Mouse (Mus musculus) spleen, adult 2 months (tissue): ENCODE results near the gene Ccn1. TPM values are rescaled to one million over a fixed set of nuclear protein-coding genes. Genes with fewer than 3 reads are reported as not detected.

Source experiments
- DNase-seq, 2 experiments: peaks; one replicate each; pipeline versions ENCODE4 v3.0.0 to v3.0.0-alpha.2; 2012 to 2021; ENCODE audit warnings: low spot score in 2 of 2, low read depth in 1 of 2
- H3K27ac ChIP-seq: fragments of 200-500 bp; 2 replicates; pipeline ENCODE4 v1.5.1; 2012; ENCODE audit warnings: low read length, inconsistent platforms; ENCODE audit not compliant: insufficient read depth
- H3K27me3 ChIP-seq: fragments of 200-500 bp; 2 replicates; pipeline ENCODE4 v1.6.1; 2012; ENCODE audit warnings: mild to moderate bottlenecking, moderate library complexity, low read length, inconsistent platforms; ENCODE audit not compliant: control insufficient read depth, insufficient read depth
- H3K36me3 ChIP-seq: fragments of 200-500 bp; 2 replicates; pipeline ENCODE4 v1.6.1; 2012; ENCODE audit warnings: mild to moderate bottlenecking, low read length, inconsistent platforms; ENCODE audit not compliant: control insufficient read depth, insufficient read depth
- H3K4me1 ChIP-seq: fragments of 200-500 bp; 2 replicates; pipeline ENCODE4 v1.6.1; 2011; ENCODE audit warnings: inconsistent platforms; ENCODE audit not compliant: control insufficient read depth, insufficient read depth, insufficient read length
- H3K4me3 ChIP-seq: fragments of 200-500 bp; 2 replicates; pipeline ENCODE4 v1.5.1; 2011; ENCODE audit warnings: mild to moderate bottlenecking, inconsistent platforms; ENCODE audit not compliant: insufficient read depth, insufficient read length; ENCODE audit errors: extremely low read depth
- CTCF ChIP-seq: fragments of 200-500 bp; IDR thresholded peaks from 2 replicates; pipeline ENCODE4 v1.5.1; 2011; ENCODE audit warnings: mild to moderate bottlenecking, inconsistent platforms; ENCODE audit not compliant: insufficient read depth, insufficient read length, insufficient replicate concordance; ENCODE audit errors: extremely low read depth
- POLR2A ChIP-seq: fragments of 200-500 bp; IDR thresholded peaks from 2 replicates; pipeline ENCODE4 v1.6.1; 2011; ENCODE audit warnings: low read depth, low read length, inconsistent platforms
- WGBS: fragments of 180-500 bp; shearing (Covaris S2); methylation state at CpG from one replicate; pipeline ENCODE4 v1.1.7; 2018; 5-methylcytosine and 5-hydroxymethylcytosine counted together
- polyA plus RNA-seq: library from polyadenylated mRNA; depleted of rRNA; stranded (reverse); fragments of >200 nt; gene quantifications from 2 replicates; pipeline ENCODE4 v1.2.3, GENCODE M21; 2012; rRNA removed

The Ccn1 gene
- 21.4 and 26.5 TPM in 2 replicates for polyA plus RNA-seq

DNA sequence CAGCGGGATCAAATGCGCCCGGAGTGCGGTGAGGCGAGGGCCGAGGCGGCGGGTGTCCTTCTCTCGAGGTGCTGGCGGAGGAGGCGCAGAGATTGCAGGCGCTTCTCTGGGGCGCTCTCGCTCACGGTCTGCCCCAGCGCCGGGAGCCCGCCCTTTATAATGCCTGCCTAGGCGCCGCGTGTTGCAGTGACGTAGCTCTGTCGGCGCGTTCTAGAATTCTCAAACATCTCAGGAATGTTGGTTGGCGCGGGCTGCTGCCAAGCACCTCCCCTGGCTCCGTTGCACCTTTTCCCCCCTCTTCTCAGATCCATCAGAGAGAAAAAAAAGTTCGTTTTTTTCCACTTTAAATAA is at the start of gene Ccn1:
TSS of gene Ccn1 (minus strand) at position 130 of the 351 bp plus-strand sequence.
- TF ChIP-seq POLR2A (peak; percentile 5), CTCF (no peak)
- Histone ChIP-seq H3K27me3 (peaks cover 10% of the 10 kb centered on the region; the same call in 1 of the 2 replicates), H3K4me1 (no peaks in the 10 kb centered on the region; the same call in 1 of the 2 replicates), H3K4me3 (peak within 1 kb of the TSS; percentile 35; the same call in 1 of the 2 replicates), H3K27ac (peak within 1 kb of the TSS; percentile 56), H3K36me3 (no peaks in the 10 kb centered on the region)
- 2% methylated on average over 27 of the region's 29 CpGs for WGBS
- no peak for DNase-seq

DNA sequence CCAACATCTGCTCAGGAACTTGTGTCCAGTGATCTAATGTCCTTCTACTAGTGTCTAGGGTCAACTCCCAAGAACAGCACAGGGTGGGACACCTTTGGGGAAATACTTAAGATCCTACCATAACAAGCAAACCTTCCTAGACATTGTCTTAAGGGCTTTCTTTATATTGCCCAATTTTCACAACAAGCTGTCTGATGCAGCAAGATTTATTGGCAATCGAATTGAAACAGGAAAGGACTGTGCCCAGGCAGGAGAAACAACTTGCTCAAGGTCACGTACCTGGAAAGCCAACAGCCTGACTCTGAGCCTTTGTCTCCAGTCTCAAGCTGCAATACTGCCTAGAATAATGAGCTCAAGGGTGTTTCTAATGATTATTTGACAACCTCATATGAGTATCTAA is 43.6 kb upstream of the Ccn1 start:
- no peaks in the 10 kb centered on the region for H3K4me1 ChIP-seq
- no peak overlapping the region for H3K4me3 ChIP-seq
- no peaks in the 10 kb centered on the region for H3K27me3 ChIP-seq
- H3K27ac ChIP-seq: no peak overlapping the region
- no peaks in the 10 kb centered on the region for H3K36me3 ChIP-seq
- no peak for DNase-seq
- TF ChIP-seq POLR2A (no peak), CTCF (no peak)
- 63% methylated on average over 2 of the region's 2 CpGs for WGBS

DNA sequence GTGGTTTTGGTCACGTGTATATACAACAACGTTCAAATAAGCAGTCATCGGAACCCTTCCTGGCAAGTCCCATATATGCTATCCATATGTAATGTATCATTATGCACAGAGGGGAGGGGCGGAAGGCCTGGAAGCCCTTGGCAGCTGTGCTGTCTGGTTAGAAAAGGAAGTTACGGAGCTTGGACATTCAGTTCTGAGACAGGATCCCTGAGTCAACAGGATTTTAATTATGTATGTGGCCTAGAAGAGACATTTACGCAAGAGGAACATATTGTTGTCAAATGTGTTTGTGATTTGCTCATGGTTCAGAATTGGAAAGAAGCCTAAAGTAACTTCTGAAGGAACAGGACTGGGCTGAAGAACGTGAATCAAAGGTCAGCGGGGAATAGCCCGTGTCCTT is 42.3 kb upstream of the Ccn1 start:
- Histone ChIP-seq H3K27ac (no peak overlapping the region), H3K27me3 (no peaks in the 10 kb centered on the region), H3K4me3 (no peak overlapping the region), H3K4me1 (no peaks in the 10 kb centered on the region), H3K36me3 (no peaks in the 10 kb centered on the region)
- TF ChIP-seq CTCF (no peak), POLR2A (no peak)
- WGBS: 84% methylated on average over 9 of the region's 9 CpGs
- no peak for DNase-seq

DNA sequence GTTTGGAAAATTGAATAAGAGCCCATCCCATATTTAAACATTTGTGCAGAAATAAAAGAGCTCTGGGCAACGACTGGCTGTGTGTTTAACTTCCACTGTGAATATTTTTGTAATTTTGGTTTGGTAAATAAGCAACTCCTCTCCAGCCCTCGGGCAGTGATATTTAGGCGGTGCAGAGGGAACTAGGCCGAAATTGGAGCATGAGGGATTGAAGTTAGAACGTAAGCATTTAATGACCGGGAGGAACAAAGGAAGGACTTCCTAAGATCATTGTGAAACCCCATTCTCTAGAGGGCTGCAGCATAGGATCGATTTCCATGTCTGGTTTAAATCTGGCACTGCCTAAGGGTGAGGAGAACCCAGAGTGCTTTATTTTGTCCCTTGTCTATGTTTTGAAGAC is 41.6 kb upstream of the Ccn1 start:
- Histone ChIP-seq H3K36me3 (no peaks in the 10 kb centered on the region), H3K4me3 (no peak overlapping the region), H3K27me3 (no peaks in the 10 kb centered on the region), H3K27ac (no peak overlapping the region), H3K4me1 (no peaks in the 10 kb centered on the region)
- TF ChIP-seq POLR2A (no peak), CTCF (no peak)
- no peak for DNase-seq
- 87% methylated on average over 7 of the region's 7 CpGs for WGBS

DNA sequence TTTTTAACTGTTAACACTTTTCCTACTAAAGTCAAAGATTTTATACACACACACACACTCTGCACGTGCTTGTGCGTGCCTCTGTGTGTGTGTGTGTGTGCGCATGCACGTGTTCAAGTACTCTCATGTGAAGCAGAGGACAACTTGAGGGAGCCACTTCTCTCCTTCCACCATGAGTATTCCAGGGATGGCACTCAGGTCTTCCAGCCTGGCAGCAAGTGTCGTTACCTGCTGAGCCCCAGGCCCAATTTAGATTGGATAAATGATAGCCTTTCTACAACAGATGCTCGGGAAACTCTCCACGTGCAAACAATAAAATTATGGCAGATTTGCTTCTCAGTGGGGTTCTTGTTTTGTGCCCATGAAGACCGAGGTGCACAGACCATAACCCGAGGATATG is 39.5 kb upstream of the Ccn1 start:
- WGBS: 88% methylated on average over 9 of the region's 9 CpGs
- Histone ChIP-seq H3K27ac (no peak overlapping the region), H3K4me1 (no peaks in the 10 kb centered on the region), H3K4me3 (no peak overlapping the region), H3K27me3 (no peaks in the 10 kb centered on the region), H3K36me3 (no peaks in the 10 kb centered on the region)
- DNase-seq: no peak
- TF ChIP-seq POLR2A (no peak), CTCF (no peak)

DNA sequence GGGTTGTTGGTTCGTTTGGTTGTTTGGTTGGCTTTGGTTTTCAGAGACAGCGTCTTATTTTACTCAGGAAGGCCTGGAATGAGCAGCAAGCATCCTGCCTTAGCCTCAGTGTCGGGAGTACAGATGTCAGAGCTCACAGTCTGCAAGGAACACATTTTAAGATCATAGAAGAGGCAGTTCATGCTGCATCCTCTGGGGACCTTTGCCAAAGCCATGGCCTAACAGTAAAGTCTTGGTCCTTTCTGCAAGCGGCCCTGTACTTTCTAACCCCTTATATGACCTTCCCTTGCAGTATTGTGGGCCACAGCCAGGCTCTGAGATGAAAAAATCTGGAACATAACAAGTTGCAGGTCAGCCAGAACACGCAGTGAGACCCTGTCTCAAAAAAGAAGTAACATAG is 38.1 kb upstream of the Ccn1 start:
- no peak for DNase-seq
- no peak for TF ChIP-seq POLR2A
- no peak for TF ChIP-seq CTCF
- no peak overlapping the region for H3K27ac ChIP-seq
- no peaks in the 10 kb centered on the region for H3K4me1 ChIP-seq
- 76% methylated on average over 5 of the region's 5 CpGs for WGBS
- H3K27me3 ChIP-seq: no peaks in the 10 kb centered on the region
- no peak overlapping the region for H3K4me3 ChIP-seq
- no peaks in the 10 kb centered on the region for H3K36me3 ChIP-seq

DNA sequence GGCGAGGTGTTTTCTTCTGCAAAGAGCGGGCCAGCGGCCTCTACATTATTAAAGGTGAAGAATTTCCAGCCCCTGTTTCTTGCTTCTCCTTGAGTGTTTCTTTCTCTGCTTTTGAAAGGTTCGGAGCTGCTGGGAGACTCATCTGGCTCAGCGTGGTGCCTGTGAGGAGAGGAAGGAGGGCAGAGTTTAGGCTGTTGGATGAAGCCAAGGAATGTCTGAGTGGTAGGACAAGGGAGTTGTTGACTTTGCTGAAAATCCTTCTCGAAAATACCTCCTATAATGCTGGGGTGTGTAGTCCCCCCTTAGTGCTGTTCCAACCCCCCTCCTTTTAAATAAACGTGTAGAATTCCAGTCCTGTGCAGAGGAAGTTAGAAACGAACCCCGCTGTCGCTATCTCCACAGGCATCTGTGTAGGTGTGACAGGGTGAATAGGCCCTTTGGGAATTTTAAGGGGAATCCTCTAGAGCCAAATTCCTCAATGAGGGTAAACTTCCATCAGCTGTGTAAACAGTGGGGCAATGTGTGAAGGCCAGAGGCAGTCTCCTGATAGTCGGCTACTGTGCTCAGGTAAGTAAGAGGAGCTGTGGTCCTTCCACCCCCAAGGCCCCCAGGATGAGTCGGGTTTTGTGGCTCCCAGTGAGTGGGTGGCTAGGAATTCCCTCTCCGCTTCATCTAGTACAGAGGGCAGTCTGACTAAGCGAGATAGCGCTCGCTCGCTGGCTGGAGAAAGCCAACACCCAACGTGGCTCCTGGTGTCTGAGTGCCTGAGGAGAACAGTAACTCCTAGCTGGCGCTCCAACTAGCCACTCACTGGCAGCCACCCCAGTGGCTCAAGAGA is 35.0 kb upstream of the Ccn1 start:
- WGBS: 75% methylated on average over 19 of the region's 19 CpGs
- Histone ChIP-seq H3K4me1 (no peaks in the 10 kb centered on the region), H3K27ac (no peak overlapping the region), H3K27me3 (no peaks in the 10 kb centered on the region), H3K36me3 (no peaks in the 10 kb centered on the region), H3K4me3 (no peak overlapping the region)
- no peak for DNase-seq
- no peak for TF ChIP-seq CTCF
- TF ChIP-seq POLR2A: no peak

DNA sequence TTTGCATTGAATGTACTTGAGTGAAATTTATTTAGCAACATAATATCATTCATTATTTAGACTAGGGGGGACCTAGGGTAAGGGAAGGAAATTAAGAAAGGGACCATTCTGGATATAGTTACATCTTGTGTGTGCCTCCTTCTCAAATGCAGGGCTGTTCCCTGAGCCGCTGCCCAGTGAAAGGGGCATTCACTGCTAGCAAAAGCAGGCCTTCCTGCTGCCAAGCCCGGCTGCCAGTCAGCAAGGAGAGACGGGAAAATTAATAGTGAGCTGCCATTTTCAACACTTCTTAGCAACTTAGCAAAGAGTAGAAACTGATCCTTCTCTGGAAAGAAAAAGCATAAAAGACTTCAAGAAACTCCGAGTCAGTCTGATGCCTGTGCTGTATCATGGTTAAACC is 34.4 kb upstream of the Ccn1 start:
- Histone ChIP-seq H3K36me3 (no peaks in the 10 kb centered on the region), H3K4me1 (no peaks in the 10 kb centered on the region), H3K27me3 (no peaks in the 10 kb centered on the region), H3K27ac (no peak overlapping the region), H3K4me3 (no peak overlapping the region)
- no peak for DNase-seq
- no peak for TF ChIP-seq CTCF
- TF ChIP-seq POLR2A: no peak
- WGBS: 82% methylated on average over 4 of the region's 4 CpGs
